ENCODE assay signal across 17 mouse cellular contexts in the genomic region with DNA sequence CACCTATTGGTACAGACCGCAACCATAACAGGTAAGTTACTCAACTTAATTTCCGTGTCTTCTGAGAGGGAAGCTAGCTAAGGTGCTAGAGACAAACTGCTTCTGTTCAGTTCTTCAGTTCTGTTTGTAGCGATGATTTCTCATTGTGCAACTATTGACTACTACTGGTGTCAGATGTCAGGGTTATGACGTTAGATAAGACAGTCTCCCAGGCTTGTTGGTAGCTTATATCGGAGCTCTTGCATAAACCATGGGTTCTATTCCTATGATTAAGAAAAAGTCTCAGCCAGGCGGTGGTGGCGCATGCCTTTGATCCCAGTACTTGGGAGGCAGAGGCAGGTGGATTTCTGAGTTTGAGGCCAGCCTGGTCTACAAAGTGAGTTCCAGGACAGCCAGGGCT. TPM values are rescaled to one million over a fixed set of nuclear protein-coding genes. Genes with fewer than 3 reads are reported as not detected.
"Had no signal": no experiment of that assay in that cellular context is flagged by ENCODE, and none has a peak within 500 bp of the region (broad histone marks: within the 10 kb centered on the region; RNA-seq: fewer than 3 reads in every experiment).

No protein-coding gene starts in this region.

- H3K9ac ChIP-seq: neural tube, embryonic 13.5 days; neural tube, embryonic 15.5 days; stomach, embryonic 15.5 days had no signal

- H3K27me3 ChIP-seq: neural tube, embryonic 13.5 days; neural tube, embryonic 15.5 days; stomach, embryonic 15.5 days had no signal

- H3K4me3 ChIP-seq: neural tube, embryonic 13.5 days; neural tube, embryonic 15.5 days; stomach, embryonic 15.5 days had no signal

- DNase-seq: retina, postnatal 1 day; right cerebral cortex, adult 18-20 months; right cerebral cortex, postnatal 14 days; right cerebral cortex, postnatal 25 days; right cerebral cortex, postnatal 4 days; spleen, adult 18-20 months; thymus, adult 18-20 months; thymus, adult 2 months; thymus, postnatal 14 days; thymus, postnatal 25 days; thymus, postnatal 36 days; thymus, postnatal 4 days had no signal

- H3K27ac ChIP-seq: neural tube, embryonic 13.5 days; neural tube, embryonic 15.5 days; stomach, embryonic 15.5 days; stomach, postnatal 0 days had no signal

- H3K4me1 ChIP-seq: neural tube, embryonic 13.5 days; neural tube, embryonic 15.5 days; stomach, embryonic 15.5 days had no signal

- H3K4me2 ChIP-seq: neural tube, embryonic 13.5 days; neural tube, embryonic 15.5 days; stomach, embryonic 15.5 days had no signal

- H3K9me3 ChIP-seq: neural tube, embryonic 13.5 days; neural tube, embryonic 15.5 days; stomach, embryonic 15.5 days had no signal

RNA-seq across cellular contexts. Expression of a gene that starts 29.0 kb away (rescaled TPM):
- total RNA-seq: neutrophil, adult 5-6 weeks had no signal
